Mouse (Mus musculus) megakaryocyte-erythroid progenitor cell, adult 5-6 weeks (primary cell): ENCODE measurements around the gene Gm49486. TPM values are rescaled to one million over a fixed set of nuclear protein-coding genes. Genes with fewer than 3 reads are reported as not detected.

ENCODE experiments used
- ATAC-seq: replicated peaks from 2 replicates; pipeline ENCODE4 v1.8.0; 2016; ENCODE audit warnings: mild to moderate bottlenecking, inconsistent platforms; ENCODE audit not compliant: severe bottlenecking, poor library complexity, low FRiP score, low TSS enrichment
- total RNA-seq, 2 experiments: library from RNA; stranded (forward) in 1 of 2; stranded (reverse) in 1 of 2; fragments of 200-1000, 215-1000 nt in 1 of 2; fragments of >200 nt in 1 of 2; fragmentation: Nextera tagmentation in 1 of 2; gene quantifications; 2 replicates each; pipeline ENCODE4 v1.2.3; 2014 to 2017

Gene Gm49486
- not detected in 2 replicates for total RNA-seq (2014; fragmentation: Nextera tagmentation)
- 0.08 TPM in 1 of 2 replicates, not detected in the other for total RNA-seq (2017)

- peak; percentile 85 for ATAC-seq
These were observed at the start of gene Gm49486, which contains the start of gene Pick1 for GRCm38 (mm10) chr15:79229058-79229821. Gm49486 (plus strand) TSS chr15:79229391. Pick1 (plus strand) TSS chr15:79229173.

DNA sequence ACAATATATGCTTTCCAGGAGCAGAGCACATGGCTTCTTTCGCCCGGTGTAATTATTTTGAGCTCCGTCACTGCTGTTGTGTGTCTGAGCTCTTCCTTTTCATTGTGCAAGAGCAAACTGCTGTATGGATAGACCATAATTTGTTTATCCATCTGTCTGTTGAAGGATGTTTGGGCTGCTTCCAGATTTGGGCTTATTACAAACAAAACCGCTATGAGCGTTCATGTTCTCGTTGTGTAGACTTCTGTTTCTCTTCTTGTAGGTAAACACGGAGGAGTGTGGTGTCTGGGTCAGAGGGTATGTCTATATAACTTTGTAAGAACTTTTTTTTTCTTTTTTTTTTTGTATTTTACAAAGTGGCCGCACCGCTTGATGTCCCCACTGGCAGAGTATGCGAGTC, 44.0 kb upstream of the Gm49486 start:
- ATAC-seq, result no peak

GRCm38 (mm10) chr15:79187819-79188218, 41.4 kb upstream of the Gm49486 start:
- ATAC-seq, result no peak

GRCm38 (mm10) chr15:79191426-79191825, 37.8 kb upstream of the Gm49486 start:
- no peak for ATAC-seq

DNA sequence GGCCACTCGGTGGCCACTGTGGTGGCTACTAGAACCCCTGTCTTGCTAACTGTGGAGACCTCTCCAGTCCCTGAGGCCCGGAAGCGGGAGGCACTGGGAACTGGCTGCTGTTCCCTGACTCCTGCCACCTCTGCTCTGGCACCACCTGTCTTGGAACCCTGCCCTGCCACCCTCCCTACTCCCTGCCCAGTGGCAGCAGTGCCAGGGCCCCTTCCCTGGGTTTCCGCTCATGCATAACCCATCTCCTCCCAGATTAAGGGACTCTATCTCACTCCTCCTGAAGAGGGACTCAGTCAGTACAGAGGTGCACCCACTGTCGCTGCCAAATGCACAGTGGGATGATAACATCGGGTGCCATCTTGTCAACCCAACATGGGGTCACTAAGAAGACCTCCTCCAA, 36.7 kb upstream of the Gm49486 start:
- ATAC-seq, result no peak

- no peak for ATAC-seq
These were observed 36.0 kb upstream of the Gm49486 start for GRCm38 (mm10) chr15:79192885-79193845.

DNA sequence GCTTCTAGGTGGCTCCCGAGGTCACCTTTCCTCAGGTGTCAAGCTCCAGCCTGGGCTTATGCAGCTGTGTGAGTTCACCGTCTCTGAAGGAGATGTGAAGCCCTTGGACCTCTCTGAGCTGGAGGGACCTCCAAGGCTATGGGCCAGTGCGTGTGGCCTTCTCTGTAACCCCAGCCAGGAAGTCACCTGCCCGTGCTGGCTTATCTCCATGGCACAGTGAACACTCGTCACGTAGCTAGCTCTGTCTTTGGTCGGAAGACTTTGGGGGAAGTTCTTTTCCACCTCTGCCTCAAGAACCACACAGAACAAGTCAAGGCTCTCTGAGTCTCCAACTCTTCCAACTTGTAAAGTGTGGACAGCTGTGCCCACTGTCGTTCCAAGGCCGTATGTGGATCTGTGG, 35.1 kb upstream of the Gm49486 start:
- ATAC-seq, result no peak

GRCm38 (mm10) chr15:79194946-79195345, 34.2 kb upstream of the Gm49486 start:
- ATAC-seq, result no peak

DNA sequence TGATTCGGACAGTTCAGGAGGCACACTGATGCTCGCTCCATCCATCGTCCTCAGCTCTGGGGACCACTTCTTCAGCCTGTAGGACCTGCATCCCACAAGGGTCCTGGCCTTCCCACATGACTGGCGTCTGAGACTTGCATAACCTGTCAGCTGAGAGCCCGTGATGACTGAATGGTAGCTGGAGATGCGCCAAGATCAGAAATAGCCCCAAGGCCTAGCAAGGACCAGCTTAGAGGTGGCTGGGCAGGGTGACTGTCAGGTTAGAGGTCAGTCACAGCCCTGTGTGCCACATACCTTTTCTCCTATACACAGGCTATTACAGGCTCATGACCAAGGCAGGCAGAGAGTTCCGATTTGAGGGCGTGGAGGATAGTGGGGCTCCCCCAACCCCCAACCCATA, 33.7 kb upstream of the Gm49486 start:
- ATAC-seq, result no peak

GRCm38 (mm10) chr15:79199390-79199976, 29.7 kb upstream of the Gm49486 start:
- ATAC-seq, result no peak

- ATAC-seq, result no peak
These were observed 27.6 kb upstream of the Gm49486 start for GRCm38 (mm10) chr15:79201491-79202150.

GRCm38 (mm10) chr15:79202575-79202974, 26.6 kb upstream of the Gm49486 start:
- ATAC-seq, result no peak

DNA sequence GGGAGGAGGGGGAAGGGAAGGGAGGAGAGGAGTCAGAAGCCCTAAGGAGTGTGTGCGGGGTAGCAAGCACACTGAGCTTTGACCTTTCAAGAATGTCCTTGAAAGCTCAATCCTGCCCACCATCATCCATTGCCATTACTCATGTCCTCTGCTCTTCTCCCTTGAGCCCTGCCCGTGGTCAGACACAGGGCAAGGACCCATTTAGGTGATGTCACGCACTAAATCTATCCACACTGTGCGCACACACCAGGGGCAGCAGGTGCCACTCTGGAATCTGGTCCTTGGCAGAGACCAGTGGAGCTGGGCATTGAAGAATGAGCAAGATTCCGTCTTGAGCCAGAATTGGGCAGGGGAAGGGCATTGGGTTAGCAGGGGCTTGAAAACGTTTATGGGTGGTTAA, 21.0 kb upstream of the Gm49486 start:
- ATAC-seq, result no peak

- ATAC-seq, result peak; percentile 65
These were observed 20.3 kb upstream of the Gm49486 start for GRCm38 (mm10) chr15:79208758-79209439.

- ATAC-seq, result no peak
These were observed 18.8 kb upstream of the Gm49486 start for GRCm38 (mm10) chr15:79210357-79210756.

- no peak for ATAC-seq
These were observed 16.3 kb upstream of the Gm49486 start for GRCm38 (mm10) chr15:79212750-79213446.

- no peak for ATAC-seq
These were observed 15.6 kb upstream of the Gm49486 start for GRCm38 (mm10) chr15:79213591-79213990.

DNA sequence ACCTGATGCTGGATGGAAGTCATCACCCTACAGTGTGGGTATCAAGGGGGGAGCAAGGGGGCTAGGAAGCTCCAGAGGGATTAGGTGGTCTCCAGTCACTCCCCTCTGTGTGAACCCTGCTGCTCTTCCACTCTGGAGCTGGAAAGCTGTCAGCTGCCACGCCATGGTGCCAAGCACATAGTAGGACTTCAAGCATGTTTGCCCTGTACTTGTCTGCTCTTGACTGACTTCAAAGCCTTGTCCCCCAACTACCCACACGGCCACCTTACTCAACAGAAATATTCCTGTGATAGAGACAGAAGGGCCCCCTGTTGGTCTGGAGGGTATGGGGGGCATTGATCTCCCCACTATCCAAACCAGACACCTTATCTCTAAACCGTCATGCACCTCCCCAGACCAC, 13.0 kb upstream of the Gm49486 start:
- no peak for ATAC-seq
